Mouse (Mus musculus): ENCODE results near the gene Tubgcp2.

Gene Tubgcp2

DNA sequence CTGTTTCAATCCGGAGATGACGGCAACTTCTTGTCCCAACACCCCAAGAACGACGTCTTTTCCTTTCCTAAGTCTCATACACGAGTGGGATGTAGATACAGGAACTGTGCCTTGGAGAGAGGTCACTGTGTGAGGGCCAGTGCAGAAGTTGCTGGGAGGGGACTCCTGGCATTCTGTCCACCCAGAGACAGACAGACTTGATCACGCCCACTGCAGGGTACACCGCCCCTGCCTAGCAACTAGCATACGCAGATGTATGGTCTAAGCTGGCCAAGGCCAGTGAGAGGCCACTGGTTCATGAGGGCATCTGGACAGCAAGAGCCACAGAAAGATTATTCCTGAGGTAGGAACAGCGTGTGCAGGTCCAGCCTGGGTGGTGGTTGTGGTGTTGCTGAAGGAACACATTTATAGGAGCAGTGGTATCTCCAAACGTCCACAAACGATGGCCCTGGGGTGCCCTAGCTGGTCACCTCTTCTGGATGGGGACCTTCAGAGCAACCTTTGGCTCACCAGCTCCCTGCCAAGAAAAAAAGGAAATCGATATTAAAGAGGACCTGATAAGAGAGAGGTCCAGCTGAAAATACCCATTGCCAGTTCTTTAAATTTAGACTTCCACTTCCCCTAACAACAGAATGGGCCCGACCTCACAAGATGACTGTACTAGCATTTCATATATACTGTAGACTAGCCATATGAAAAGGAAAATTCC, 57.3 kb downstream of the Tubgcp2 start:
- DNase-seq (ENCODE audit: low spot score), result no peak

- peak; percentile 62 for DNase-seq (ENCODE audit: low spot score)
Observed at GRCm38 (mm10) chr7:139978278-139978892, 58.1 kb downstream of the Tubgcp2 start, which contains the start of gene 6430531B16Rik. Gene 6430531B16Rik (minus strand): TSS chr7:139978755.

DNA sequence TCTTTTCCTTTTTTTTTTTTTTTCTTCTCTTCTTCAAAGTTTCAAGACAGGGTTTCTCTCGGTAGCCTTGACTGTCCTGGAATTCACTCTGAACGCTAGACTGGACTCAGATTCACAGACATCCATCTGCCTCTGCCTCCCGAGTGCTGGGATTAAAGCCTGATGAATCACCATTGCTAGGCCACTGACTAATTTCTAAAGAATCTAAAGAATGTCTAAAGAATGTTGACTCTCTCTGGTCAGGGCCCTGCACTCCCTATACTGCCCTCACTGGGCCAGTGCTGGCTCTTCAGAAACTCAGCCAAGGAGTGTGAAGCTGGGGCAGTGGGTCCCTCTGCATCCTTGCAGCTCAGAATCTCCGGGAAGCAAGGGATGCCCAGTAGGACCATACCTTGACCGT, 61.0 kb downstream of the Tubgcp2 start:
- DNase-seq (ENCODE audit: low spot score), result no peak

GRCm38 (mm10) chr7:139974307-139974706, 62.2 kb downstream of the Tubgcp2 start:
- DNase-seq (ENCODE audit: low spot score), result no peak

- DNase-seq (ENCODE audit: low spot score), result no peak
Observed at GRCm38 (mm10) chr7:139972923-139973331, 63.5 kb downstream of the Tubgcp2 start.

- DNase-seq (ENCODE audit: low spot score), result no peak
Observed at GRCm38 (mm10) chr7:139971436-139971835, 65.0 kb downstream of the Tubgcp2 start.

- no peak for DNase-seq (ENCODE audit: low spot score)
Observed at GRCm38 (mm10) chr7:139970979-139971378, 65.5 kb downstream of the Tubgcp2 start.

DNA sequence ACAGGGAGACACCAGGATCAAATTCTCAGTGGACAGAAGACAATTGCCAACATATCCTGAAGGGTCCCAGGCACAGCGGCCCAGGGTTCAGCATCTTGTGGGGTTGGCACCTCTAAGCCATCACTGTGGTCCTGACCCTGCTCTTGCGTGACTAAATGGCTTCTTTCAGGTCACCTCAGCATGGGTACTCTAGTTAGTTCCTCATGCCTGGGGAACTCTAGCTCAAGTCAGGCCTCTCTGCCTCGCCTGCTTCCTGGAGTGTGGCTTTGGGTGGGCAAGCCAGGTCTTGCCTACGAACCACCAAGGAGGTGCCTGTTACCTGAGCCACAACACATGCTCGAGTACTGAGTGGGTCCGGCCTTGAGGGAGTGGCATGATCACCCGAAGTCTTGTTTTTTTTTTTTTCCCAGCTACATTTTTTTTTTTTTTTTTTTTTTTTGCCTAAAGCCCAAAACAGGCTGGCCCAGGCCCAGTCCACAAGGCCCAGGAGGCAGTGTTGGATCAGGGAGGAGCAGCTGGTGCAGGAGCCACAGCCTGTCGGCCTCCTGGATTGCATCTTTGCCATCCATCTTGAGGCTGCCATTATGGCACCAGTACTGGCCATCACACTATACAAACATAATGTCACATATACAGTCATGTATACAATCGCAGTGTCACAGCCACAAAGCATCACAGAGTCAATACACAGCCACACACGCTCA, 66.1 kb downstream of the Tubgcp2 start:
- no peak for DNase-seq (ENCODE audit: low spot score)

- peak; percentile 87 for DNase-seq (ENCODE audit: low spot score)
Observed at GRCm38 (mm10) chr7:139969348-139970130, 66.9 kb downstream of the Tubgcp2 start.

GRCm38 (mm10) chr7:139968428-139968827, 68.0 kb downstream of the Tubgcp2 start:
- DNase-seq (ENCODE audit: low spot score), result no peak

DNA sequence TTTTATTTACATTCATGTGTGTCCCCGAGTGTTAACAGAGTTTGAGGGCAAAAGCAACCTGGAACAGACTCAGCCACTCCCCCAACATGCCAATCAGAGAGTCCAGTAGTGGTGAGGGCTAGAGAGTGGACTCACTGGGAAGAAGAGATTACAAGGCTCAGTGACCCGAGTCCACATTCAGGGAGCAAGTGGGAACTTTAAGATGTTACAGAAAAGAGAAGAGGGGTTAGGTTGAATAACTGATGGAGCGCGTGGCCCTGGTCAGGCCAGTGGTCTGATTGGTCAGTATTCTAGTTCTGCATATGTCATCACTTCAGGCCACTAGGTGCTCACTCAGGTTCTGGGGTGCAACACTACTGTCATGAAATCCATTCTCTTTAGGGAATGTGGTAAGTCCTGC, 69.3 kb downstream of the Tubgcp2 start:
- no peak for DNase-seq (ENCODE audit: low spot score)

DNA sequence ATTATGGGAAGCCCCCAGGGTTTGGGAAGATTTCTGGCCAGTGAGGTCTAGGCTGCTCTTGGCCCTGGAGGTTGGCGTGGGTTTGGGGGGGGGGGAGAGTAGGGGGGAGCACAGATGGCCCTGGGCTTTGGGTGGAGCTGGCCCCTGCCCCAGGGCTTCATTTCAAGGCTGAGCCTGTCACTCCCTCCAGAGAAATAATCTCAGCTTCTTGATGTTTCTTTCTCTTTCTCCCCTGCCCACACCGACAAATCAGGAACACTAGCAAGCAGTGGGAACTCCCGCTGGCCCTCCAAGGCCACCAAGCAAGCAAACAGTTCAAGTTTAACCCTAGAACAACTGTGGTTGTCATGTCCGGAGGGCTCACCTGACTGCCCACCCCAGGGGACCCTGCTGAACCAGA, 72.7 kb downstream of the Tubgcp2 start:
- DNase-seq (ENCODE audit: low spot score), result no peak

DNA sequence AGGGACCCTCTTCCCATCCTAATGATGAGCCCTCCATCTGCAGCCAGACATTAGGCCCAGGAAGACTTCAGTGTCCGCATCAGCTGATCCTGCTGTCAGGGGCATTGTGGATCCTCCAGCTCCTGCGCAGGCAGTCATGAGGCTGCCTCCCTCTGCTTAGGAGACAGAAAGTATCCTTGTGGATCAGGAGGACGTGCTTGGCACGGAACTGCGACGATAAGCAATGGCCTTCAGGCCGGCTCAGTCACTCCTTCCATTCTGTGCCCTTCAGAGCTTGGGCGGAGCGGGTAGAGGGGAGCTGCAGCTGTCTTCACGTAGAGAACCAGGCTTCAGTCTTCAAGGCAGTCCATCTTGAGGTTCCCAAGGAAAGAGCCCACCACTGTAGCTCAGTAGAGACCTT, 75.3 kb downstream of the Tubgcp2 start:
- DNase-seq (ENCODE audit: low spot score), result no peak

DNA sequence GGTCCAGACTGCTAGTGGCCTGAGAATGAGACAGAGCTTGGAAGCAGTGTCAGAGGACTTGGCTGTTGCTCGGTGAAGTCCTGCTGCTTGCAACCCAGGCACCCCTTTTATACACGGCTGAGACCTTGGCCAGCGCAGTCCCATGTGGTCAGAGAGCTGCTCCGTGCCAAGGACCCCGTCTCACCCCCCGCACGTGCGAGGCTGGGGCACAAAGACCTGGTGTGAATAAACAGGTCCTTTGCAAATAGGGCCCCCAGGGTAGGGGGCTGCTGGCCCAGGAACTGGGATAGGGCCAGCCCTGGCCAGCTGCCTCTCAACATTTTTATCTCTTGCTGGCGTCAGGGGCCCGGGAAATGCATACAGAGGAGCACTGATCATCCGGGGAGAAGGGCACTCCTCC, 78.5 kb downstream of the Tubgcp2 start:
- DNase-seq (ENCODE audit: low spot score), result no peak

DNA sequence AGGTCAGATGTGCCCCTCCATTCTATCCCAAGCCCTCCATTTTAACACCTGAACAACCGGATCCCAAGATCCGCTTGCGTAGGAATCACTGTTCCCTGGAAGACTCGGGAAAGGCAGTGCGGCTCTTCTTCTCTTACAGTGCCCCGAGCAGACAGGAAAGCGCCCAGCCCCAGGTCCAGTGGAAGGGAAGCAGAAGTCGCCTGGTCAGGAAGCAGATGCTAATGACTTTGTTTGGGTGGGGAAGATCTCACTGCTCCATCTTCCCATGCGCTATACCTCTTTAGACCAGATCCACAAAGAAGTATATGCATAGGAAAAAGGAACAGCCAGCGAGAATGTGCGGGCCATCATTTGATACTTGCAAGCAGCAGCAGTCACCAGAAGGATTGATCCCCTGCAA, 79.0 kb downstream of the Tubgcp2 start:
- DNase-seq (ENCODE audit: low spot score), result no peak

- DNase-seq (ENCODE audit: low spot score), result no peak
Observed at GRCm38 (mm10) chr7:139956658-139957057, 79.8 kb downstream of the Tubgcp2 start.

GRCm38 (mm10) chr7:139955505-139955904, 81.0 kb downstream of the Tubgcp2 start:
- DNase-seq (ENCODE audit: low spot score), result no peak

DNA sequence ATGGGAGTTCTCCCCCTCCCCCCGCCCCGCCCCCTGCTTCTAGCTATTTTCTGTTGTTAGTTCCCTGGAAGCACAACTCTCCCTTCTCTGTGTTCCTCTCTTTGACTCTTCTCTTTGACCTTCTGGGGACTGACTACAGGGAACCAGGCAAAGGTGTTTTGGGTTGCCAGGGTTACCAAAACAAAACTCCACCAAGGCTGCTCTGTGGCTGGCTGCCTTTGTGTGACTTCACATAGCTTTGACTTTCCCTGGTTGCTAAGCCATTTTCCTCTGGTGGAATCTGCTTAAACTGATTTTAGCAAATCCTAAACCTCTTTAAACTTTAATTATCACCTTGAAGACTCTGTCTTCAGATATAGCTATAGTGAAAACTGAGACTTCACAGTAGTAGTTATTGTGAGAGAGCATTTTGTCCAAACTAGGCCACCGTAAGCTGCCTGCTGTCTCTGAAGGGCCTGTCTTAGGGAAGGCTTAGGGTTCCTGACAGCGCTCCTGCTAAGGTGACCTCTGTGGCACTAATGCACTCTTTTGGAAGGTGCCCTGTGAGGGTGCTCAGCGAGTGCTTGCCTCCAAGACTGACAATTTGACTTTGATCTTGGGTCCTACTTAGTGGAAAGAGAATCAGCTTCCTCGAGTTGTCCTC, 84.4 kb downstream of the Tubgcp2 start:
- no peak for DNase-seq (ENCODE audit: low spot score)

DNA sequence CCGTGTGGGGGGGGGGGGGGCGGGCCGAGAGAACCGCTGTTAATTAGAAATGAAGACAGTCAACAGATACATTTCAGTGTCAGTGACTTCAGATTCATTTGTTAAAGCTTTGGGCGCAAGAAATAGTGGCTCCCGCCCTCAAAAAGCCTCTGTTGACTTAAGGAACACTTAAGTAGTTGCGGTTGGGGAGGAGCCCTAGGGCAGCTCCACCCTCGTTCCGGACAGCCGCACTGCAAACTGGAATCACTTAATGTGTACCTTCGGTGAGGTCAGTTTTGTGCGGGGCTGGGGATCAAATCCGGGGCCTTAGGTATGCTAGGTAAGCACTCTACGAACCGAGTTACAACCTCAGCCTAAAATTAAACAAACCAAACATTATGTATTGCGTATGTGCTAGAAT, 85.4 kb downstream of the Tubgcp2 start:
- no peak for DNase-seq (ENCODE audit: low spot score)

DNA sequence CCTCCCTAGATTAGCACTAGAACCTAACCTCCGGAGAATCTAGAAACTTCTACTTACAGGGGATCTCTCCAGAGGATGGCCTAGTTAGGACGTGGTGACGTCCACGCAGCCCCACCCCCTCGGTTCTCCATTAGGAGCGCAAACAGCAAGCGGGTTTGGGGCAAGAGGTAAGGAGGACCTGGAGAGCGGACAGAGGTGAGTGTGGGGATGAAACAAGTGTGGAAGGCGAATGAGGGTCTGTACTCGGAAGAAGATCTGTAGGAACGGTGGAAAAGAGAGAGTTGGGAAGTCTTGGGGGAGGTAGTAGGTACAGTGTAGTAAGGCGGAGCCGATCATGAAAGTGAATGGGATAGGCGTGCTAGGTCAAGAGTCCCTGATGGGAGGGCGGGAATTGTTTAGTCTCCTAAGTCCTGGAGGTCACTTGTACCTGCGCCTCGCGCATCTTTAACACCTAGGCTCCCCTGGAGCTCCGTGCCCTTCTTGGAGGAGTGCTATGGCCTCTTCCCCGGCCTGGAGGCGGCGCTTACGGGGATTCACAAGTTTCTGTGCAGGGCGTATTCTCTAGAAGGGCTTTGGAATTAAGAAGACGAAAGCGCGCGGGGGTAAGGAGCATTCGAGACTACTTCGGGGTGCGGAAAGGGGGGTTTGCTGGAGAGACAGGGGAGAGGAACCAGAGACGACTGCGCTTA, 86.0 kb downstream of the Tubgcp2 start:
- no peak for DNase-seq (ENCODE audit: low spot score)

- DNase-seq (ENCODE audit: low spot score), result no peak
Observed at GRCm38 (mm10) chr7:139949893-139950282, 86.6 kb downstream of the Tubgcp2 start.
